Mouse (Mus musculus): ENCODE measurements around the gene Trpc4. TPM values are rescaled to one million over a fixed set of nuclear protein-coding genes. Genes with fewer than 3 reads are reported as not detected.

Trpc4 gene
- polyA plus RNA-seq, 1 experiment from 2014 or later = 1.1 TPM

Other genes with a start within 250 kb of the Trpc4 start
- 784 and 834 TPM in 2 replicates for gene Postn, start 205.1 kb downstream of the Trpc4 start, polyA plus RNA-seq (2015; fragmentation: Nextera tagmentation; extraction: Ambion mirVana)